Mouse (Mus musculus): ENCODE measurements around the gene Thbd. TPM values are rescaled to one million over a fixed set of nuclear protein-coding genes. Genes with fewer than 3 reads are reported as not detected.

Gene Thbd
- polyA plus RNA-seq (2015; fragmentation: Nextera tagmentation; extraction: Ambion mirVana), result 11.7 and 13.5 TPM in 2 replicates

DNA sequence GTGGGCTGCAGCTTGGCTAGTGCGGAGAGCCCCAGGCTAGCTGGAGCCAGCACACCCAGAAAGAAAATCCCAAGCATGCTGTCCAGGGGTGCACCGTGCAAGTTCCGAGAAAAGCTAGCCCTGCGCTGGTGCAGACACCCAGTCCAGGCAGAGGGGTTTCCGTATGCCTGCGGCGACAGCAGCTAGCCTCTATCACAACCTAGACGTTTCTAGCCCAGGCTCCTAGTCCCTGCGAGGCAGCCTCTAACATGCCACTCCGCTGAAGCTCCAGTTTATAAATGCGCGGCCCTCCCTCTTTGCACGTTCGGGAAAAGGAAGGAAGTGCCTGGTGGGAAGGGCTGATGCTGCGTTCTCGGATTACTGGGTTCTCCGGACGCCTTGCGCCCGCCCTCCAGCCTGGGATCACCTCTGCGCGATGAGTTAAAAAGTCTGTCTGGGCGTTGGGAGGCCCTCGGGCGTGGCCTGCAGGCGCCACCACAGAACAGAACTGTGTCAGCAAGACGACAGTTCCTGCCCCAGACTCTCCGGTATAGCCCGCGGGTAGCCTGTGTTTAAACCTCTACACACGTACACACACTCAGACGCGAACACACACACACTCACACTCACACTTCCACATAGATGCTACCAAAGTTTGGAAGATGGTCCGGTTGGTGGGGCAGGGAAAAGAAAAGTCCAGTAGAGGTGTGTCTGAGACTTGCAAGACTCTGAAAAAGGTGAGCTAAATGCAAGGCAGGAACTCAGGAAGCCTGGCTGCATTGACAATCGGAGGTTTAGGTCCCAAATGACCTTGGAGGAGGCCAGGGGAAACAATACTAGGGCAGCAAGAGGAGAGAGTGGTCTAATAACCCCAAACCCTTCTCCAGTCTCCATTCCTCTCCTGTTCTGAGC, at the start of gene Thbd:
TSS of gene Thbd (minus strand) at position 319 of the 891 bp plus-strand sequence.

GRCm38 (mm10) chr2:148443249-148443958, 35.4 kb upstream of the Thbd start, which contains the start of gene Cd93:
Gene Cd93, minus strand, starts transcription at chr2:148443563.

GRCm38 (mm10) chr2:148395131-148396051, 12.6 kb downstream of the Thbd start, which contains the start of gene Sstr4:
Gene Sstr4, plus strand, starts transcription at chr2:148395344.

Other genes with a start within 250 kb of the Thbd start
- gene Sstr4, start 12.8 kb downstream of the Thbd start, polyA plus RNA-seq (2015; fragmentation: Nextera tagmentation; extraction: Ambion mirVana), result 0.44 and 0.50 TPM in 2 replicates
- gene Cd93, start 35.4 kb upstream of the Thbd start, polyA plus RNA-seq (2015; fragmentation: Nextera tagmentation; extraction: Ambion mirVana), result 13.6 and 14.4 TPM in 2 replicates